Mouse (Mus musculus) E14TG2a.4 (cell line): ENCODE data around the gene Tfam.

Source experiments
- H3K27me3 ChIP-seq: 2 replicates; pipeline ENCODE4 v1.6.1; 2014; ENCODE audit warnings: low read length, control low read depth; ENCODE audit not compliant: insufficient read depth
- H3K36me3 ChIP-seq: 2 replicates; pipeline ENCODE4 v1.6.1; 2014; ENCODE audit warnings: low read length, control low read depth; ENCODE audit not compliant: insufficient read depth
- H3K4me1 ChIP-seq: replicated peaks from 2 replicates; pipeline ENCODE4 v1.6.1; 2014; ENCODE audit warnings: low read depth, low read length, control low read depth
- H3K4me3 ChIP-seq: replicated peaks from 2 replicates; pipeline ENCODE4 v1.5.1; 2014; ENCODE audit warnings: mild to moderate bottlenecking, low read length
- H3K9me3 ChIP-seq: 2 replicates; pipeline ENCODE4 v1.6.1; 2014; ENCODE audit warnings: low read length, control low read depth
- CTCF ChIP-seq: conservative IDR thresholded peaks from 2 replicates; pipeline ENCODE4 v1.5.1; 2014; ENCODE audit warnings: low read length
- NANOG ChIP-seq: IDR thresholded peaks from 2 replicates; pipeline ENCODE4 v1.6.1; 2014; ENCODE audit warnings: borderline replicate concordance, low read length, mixed read lengths
- POU5F1 ChIP-seq: IDR thresholded peaks from 2 replicates; pipeline ENCODE4 v1.6.1; 2014; ENCODE audit warnings: low read length, borderline replicate concordance

Tfam gene

GRCm38 (mm10) chr10:71249086-71249880, 11.2 kb upstream of the Tfam start:
- peaks cover under 1% of the 10 kb centered on the region; the same call in 1 of the 2 replicates for H3K36me3 ChIP-seq
- H3K4me3 ChIP-seq: no peak overlapping the region
- no peaks in the 10 kb centered on the region for H3K9me3 ChIP-seq
- peaks cover 11% of the 10 kb centered on the region for H3K4me1 ChIP-seq
- no peak for TF ChIP-seq NANOG
- no peak for TF ChIP-seq CTCF
- TF ChIP-seq POU5F1: no peak
- 0 out of 2 replicates have a peak, but pooled peaks cover under 1% of the 10 kb centered on the region for H3K27me3 ChIP-seq

- TF ChIP-seq CTCF (no peak), NANOG (no peak), POU5F1 (no peak)
- Histone ChIP-seq H3K4me3 (no peak overlapping the region), H3K9me3 (no peaks in the 10 kb centered on the region), H3K4me1 (peaks cover 11% of the 10 kb centered on the region), H3K27me3 (peaks cover 3% of the 10 kb centered on the region; the same call in 1 of the 2 replicates), H3K36me3 (no peaks in the 10 kb centered on the region)
Observed at GRCm38 (mm10) chr10:71246956-71247355, 8.9 kb upstream of the Tfam start.

GRCm38 (mm10) chr10:71239479-71240120, 1.5 kb upstream of the Tfam start:
- no peaks in the 10 kb centered on the region for H3K9me3 ChIP-seq
- H3K36me3 ChIP-seq: peaks cover 19% of the 10 kb centered on the region
- TF ChIP-seq POU5F1 (no peak), NANOG (no peak), CTCF (no peak)
- H3K27me3 ChIP-seq: peaks cover 3% of the 10 kb centered on the region; the same call in 1 of the 2 replicates
- H3K4me1 ChIP-seq: peaks cover 34% of the 10 kb centered on the region
- H3K4me3 ChIP-seq: no peak overlapping the region

GRCm38 (mm10) chr10:71237516-71238239, 402 bp downstream of the Tfam start:
- Histone ChIP-seq H3K36me3 (peaks cover 38% of the 10 kb centered on the region), H3K4me3 (peak overlapping the region; percentile 94), H3K9me3 (no peaks in the 10 kb centered on the region), H3K4me1 (peaks cover 40% of the 10 kb centered on the region), H3K27me3 (no peaks in the 10 kb centered on the region)
- TF ChIP-seq POU5F1 (no peak), CTCF (no peak), NANOG (no peak)

GRCm38 (mm10) chr10:71234071-71234470, 4.0 kb downstream of the Tfam start:
- no peak for TF ChIP-seq CTCF
- TF ChIP-seq NANOG: no peak
- TF ChIP-seq POU5F1: no peak
- Histone ChIP-seq H3K9me3 (no peaks in the 10 kb centered on the region), H3K4me3 (no peak overlapping the region), H3K4me1 (peaks cover 30% of the 10 kb centered on the region), H3K27me3 (no peaks in the 10 kb centered on the region), H3K36me3 (peaks cover 71% of the 10 kb centered on the region)

GRCm38 (mm10) chr10:71225894-71226293, 12.2 kb downstream of the Tfam start:
- peaks cover 7% of the 10 kb centered on the region for H3K9me3 ChIP-seq
- TF ChIP-seq CTCF (peak; percentile 92), POU5F1 (no peak)
- peaks cover 78% of the 10 kb centered on the region for H3K36me3 ChIP-seq
- H3K4me3 ChIP-seq: peak overlapping the region; percentile 41; the same call in 1 of the 2 replicates
- H3K27me3 ChIP-seq: no peaks in the 10 kb centered on the region
- peaks cover 28% of the 10 kb centered on the region for H3K4me1 ChIP-seq

GRCm38 (mm10) chr10:71223101-71223500, 15.0 kb downstream of the Tfam start:
- Histone ChIP-seq H3K4me3 (no peak overlapping the region), H3K4me1 (peaks cover 32% of the 10 kb centered on the region), H3K36me3 (peaks cover 52% of the 10 kb centered on the region), H3K9me3 (peaks cover 7% of the 10 kb centered on the region), H3K27me3 (no peaks in the 10 kb centered on the region)
- TF ChIP-seq POU5F1 (no peak), NANOG (no peak), CTCF (no peak)

GRCm38 (mm10) chr10:71222639-71223038, 15.4 kb downstream of the Tfam start:
- Histone ChIP-seq H3K27me3 (no peaks in the 10 kb centered on the region), H3K4me3 (no peak overlapping the region), H3K4me1 (peaks cover 36% of the 10 kb centered on the region), H3K9me3 (peaks cover 7% of the 10 kb centered on the region), H3K36me3 (peaks cover 47% of the 10 kb centered on the region)
- TF ChIP-seq NANOG: no peak
- no peak for TF ChIP-seq POU5F1
- no peak for TF ChIP-seq CTCF
